In the genomic region with DNA sequence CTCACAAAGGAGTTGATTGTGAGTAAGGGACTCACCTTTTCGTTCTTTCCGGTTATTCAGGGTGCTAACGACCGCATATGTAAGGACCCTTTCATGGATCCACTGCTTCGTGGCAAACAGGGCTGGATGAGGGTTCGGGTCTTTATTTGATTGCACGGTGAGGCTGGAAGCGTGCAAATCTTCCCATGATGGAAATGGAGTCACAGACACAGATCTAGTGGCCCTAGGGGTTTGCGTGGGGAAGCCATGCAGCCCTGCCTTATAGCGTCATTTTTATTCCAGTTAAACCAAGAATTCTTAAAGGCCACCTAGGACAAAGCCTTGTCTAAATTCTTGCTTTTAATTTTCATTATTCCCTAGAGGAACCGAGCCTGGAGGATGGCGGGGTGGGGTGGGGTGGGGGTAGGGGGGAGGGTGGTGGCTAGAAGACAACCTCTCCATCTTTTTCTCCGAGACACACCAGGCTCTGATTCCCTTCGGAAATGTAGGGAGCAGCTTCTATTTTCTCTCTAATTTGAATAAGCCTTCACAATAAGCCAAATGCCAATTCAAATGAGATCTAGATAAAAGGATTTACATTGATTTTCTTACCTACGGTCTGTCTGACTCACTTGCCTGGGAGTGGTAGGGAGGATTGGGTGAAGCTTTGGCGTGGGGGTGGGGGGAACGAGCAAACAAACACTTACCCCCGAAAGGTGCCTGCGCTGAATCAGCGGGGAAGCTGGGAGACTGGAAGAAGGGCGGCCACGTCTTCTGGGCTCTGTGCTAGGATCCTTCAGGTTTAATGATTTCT, we compare ENCODE assay signal across 9 mouse cellular contexts. TPM values are rescaled to one million over a fixed set of nuclear protein-coding genes. Genes with fewer than 3 reads are reported as not detected.
DNase-seq lines count a peak whose midpoint lies in the region; ATAC-seq and TF ChIP-seq lines count a peak whose summit lies in the region.
"Had no signal": no experiment of that assay in that cellular context is flagged by ENCODE, and none has a peak within 500 bp of the region (broad histone marks: within the 10 kb centered on the region; RNA-seq: fewer than 3 reads in every experiment).

No protein-coding gene starts in this region.

- peak overlapping the region; percentile 28 for H3K9ac ChIP-seq in neural tube, embryonic 11.5 days (ENCODE audit: low read length)
- H3K9ac ChIP-seq in intestine, embryonic 15.5 days: no peak overlapping the region
- no peak overlapping the region for H3K9ac ChIP-seq in stomach, embryonic 15.5 days
- H3K9ac ChIP-seq: liver, embryonic 12.5 days had no signal

- no peaks in the 10 kb centered on the region for H3K27me3 ChIP-seq in neural tube, embryonic 11.5 days (ENCODE audit: control insufficient read depth, insufficient read depth, low read length)
- no peaks in the 10 kb centered on the region for H3K27me3 ChIP-seq in intestine, embryonic 15.5 days (replicated peaks)
- H3K27me3 ChIP-seq in stomach, embryonic 15.5 days (replicated peaks): 0 out of 2 replicates have a peak, but pooled peaks cover 5% of the 10 kb centered on the region
- H3K27me3 ChIP-seq in cerebellum, adult 2 months (ENCODE audit: control insufficient read depth, insufficient read depth, low read length): no peaks in the 10 kb centered on the region; the same call in 1 of the 2 replicates

- no peak overlapping the region for H3K27ac ChIP-seq in neural tube, embryonic 11.5 days (ENCODE audit: low read depth, low read length)
- no peak overlapping the region for H3K27ac ChIP-seq in intestine, embryonic 15.5 days
- H3K27ac ChIP-seq in stomach, embryonic 15.5 days: no peak overlapping the region
- H3K27ac ChIP-seq in cerebellum, adult 2 months (ENCODE audit: insufficient read depth, low read length): no peak overlapping the region
- H3K27ac ChIP-seq: liver, embryonic 12.5 days had no signal

- no peak for TF ChIP-seq POLR2A in cerebellum, adult 2 months (IDR thresholded peaks at IDR 0.05; ENCODE audit: borderline replicate concordance, insufficient read depth, low read length)

- no peak for ATAC-seq in neural tube, embryonic 11.5 days (ENCODE audit: insufficient read depth, low FRiP score, low TSS enrichment)
- no peak for ATAC-seq in intestine, embryonic 15.5 days
- no peak for ATAC-seq in stomach, embryonic 15.5 days (ENCODE audit: insufficient read depth, low FRiP score, low read depth)
- ATAC-seq: liver, embryonic 12.5 days had no signal

- H3K9me3 ChIP-seq in neural tube, embryonic 11.5 days (ENCODE audit: control insufficient read depth, low read length): no peaks in the 10 kb centered on the region
- no peaks in the 10 kb centered on the region for H3K9me3 ChIP-seq in intestine, embryonic 15.5 days
- H3K9me3 ChIP-seq in stomach, embryonic 15.5 days: no peaks in the 10 kb centered on the region
- H3K9me3 ChIP-seq: liver, embryonic 12.5 days had no signal

- 23% methylated on average over 22 of the region's 22 CpGs for WGBS in neural tube, embryonic 11.5 days
- 27% methylated on average over 22 of the region's 22 CpGs for WGBS in intestine, embryonic 15.5 days
- WGBS in stomach, embryonic 15.5 days: 27% methylated on average over 22 of the region's 22 CpGs
- WGBS in cerebellum, adult 2 months: 42% methylated on average over 22 of the region's 22 CpGs

- no peaks in the 10 kb centered on the region for H3K4me1 ChIP-seq in neural tube, embryonic 11.5 days (ENCODE audit: control insufficient read depth, insufficient read depth, low read length)
- H3K4me1 ChIP-seq in intestine, embryonic 15.5 days (replicated peaks): no peaks in the 10 kb centered on the region
- H3K4me1 ChIP-seq in stomach, embryonic 15.5 days: 0 out of 2 replicates have a peak, but pooled peaks cover 2% of the 10 kb centered on the region
- H3K4me1 ChIP-seq in cerebellum, adult 2 months (ENCODE audit: control insufficient read depth, insufficient read depth, low read length): no peaks in the 10 kb centered on the region
- H3K4me1 ChIP-seq: liver, embryonic 12.5 days had no signal

- no peak for TF ChIP-seq CTCF in cerebellum, adult 2 months (IDR thresholded peaks at IDR 0.05; ENCODE audit: borderline replicate concordance, insufficient read depth, low read depth, low read length)

- no peaks in the 10 kb centered on the region for H3K36me3 ChIP-seq in neural tube, embryonic 11.5 days (ENCODE audit: control insufficient read depth, insufficient read depth, low read length)
- no peaks in the 10 kb centered on the region for H3K36me3 ChIP-seq in intestine, embryonic 15.5 days
- no peaks in the 10 kb centered on the region for H3K36me3 ChIP-seq in stomach, embryonic 15.5 days
- H3K36me3 ChIP-seq: liver, embryonic 12.5 days had no signal

- H3K4me2 ChIP-seq in neural tube, embryonic 11.5 days (ENCODE audit: low read depth): peak overlapping the region; percentile 28; the same call in 1 of the 2 replicates
- H3K4me2 ChIP-seq in intestine, embryonic 15.5 days (replicated peaks): peak overlapping the region; percentile 42
- peak overlapping the region; percentile 27; the same call in 1 of the 2 replicates for H3K4me2 ChIP-seq in stomach, embryonic 15.5 days
- H3K4me2 ChIP-seq: liver, embryonic 12.5 days had no signal

- 0 out of 2 replicates have a peak overlapping the region, but pooled peaks have one; percentile 8 for H3K4me3 ChIP-seq in neural tube, embryonic 11.5 days (ENCODE audit: low read depth, low read length)
- H3K4me3 ChIP-seq in intestine, embryonic 15.5 days (replicated peaks): no peak overlapping the region
- H3K4me3 ChIP-seq in stomach, embryonic 15.5 days (replicated peaks): no peak overlapping the region
- no peak overlapping the region for H3K4me3 ChIP-seq in cerebellum, adult 2 months (replicated peaks; ENCODE audit: insufficient read depth, low read depth, low read length)
- H3K4me3 ChIP-seq: liver, embryonic 12.5 days had no signal

- DNase-seq in frontal cortex, postnatal 36 days (ENCODE audit: low spot score in 2 of 2): peak; percentile 13 to 24
- DNase-seq in frontal cortex, postnatal 14 days (ENCODE audit: low spot score in 2 of 2): no peak
- peak; percentile 16 for DNase-seq in neural tube, embryonic 11.5 days (ENCODE audit: low spot score)
- no peak for DNase-seq in neural tube, embryonic 10.5 days (ENCODE audit: extremely low spot score, low spot score)
- no peak for DNase-seq in cerebellum, adult 2 months
- no peak for DNase-seq in left cerebral cortex, adult 9 months (ENCODE audit: low spot score in 2 of 2)

RNA-seq across cellular contexts. Expression of a gene that starts 0.7 kb away (rescaled TPM):
- 0.41 and 0.45 TPM in 2 replicates for polyA plus RNA-seq in neural tube, embryonic 11.5 days (2014; fragmentation: Nextera tagmentation; extraction: Ambion mirVana)
- polyA plus RNA-seq in intestine, embryonic 15.5 days (2015; fragmentation: Nextera tagmentation; extraction: Ambion mirVana): 0.21 and 0.33 TPM in 2 replicates
- 0.10 and 0.15 TPM in 2 replicates for polyA plus RNA-seq in stomach, embryonic 15.5 days (2015; fragmentation: Nextera tagmentation; extraction: Ambion mirVana)
- polyA plus RNA-seq in cerebellum, adult 2 months (2012; rRNA removed): 0.20 and 0.36 TPM in 2 replicates
- polyA plus RNA-seq: liver, embryonic 12.5 days had no signal

RNA-seq across cellular contexts. Expression of a gene that starts 37.0 kb away (rescaled TPM):
- polyA plus RNA-seq in neural tube, embryonic 11.5 days (2014; fragmentation: Nextera tagmentation; extraction: Ambion mirVana): 153 and 159 TPM in 2 replicates
- polyA plus RNA-seq in intestine, embryonic 15.5 days (2015; fragmentation: Nextera tagmentation; extraction: Ambion mirVana): 168 and 169 TPM in 2 replicates
- polyA plus RNA-seq in stomach, embryonic 15.5 days (2015; fragmentation: Nextera tagmentation; extraction: Ambion mirVana): 125 and 138 TPM in 2 replicates
- polyA plus RNA-seq in cerebellum, adult 2 months (2012; rRNA removed): 166 and 175 TPM in 2 replicates

RNA-seq across cellular contexts. Expression of a gene that starts 37.0 kb away (rescaled TPM):
- 550 and 557 TPM in 2 replicates for polyA plus RNA-seq in neural tube, embryonic 11.5 days (2014; fragmentation: Nextera tagmentation; extraction: Ambion mirVana)
- polyA plus RNA-seq in intestine, embryonic 15.5 days (2015; fragmentation: Nextera tagmentation; extraction: Ambion mirVana): 545 and 642 TPM in 2 replicates
- polyA plus RNA-seq in stomach, embryonic 15.5 days (2015; fragmentation: Nextera tagmentation; extraction: Ambion mirVana): 572 and 599 TPM in 2 replicates
- polyA plus RNA-seq in cerebellum, adult 2 months (2012; rRNA removed): 279 and 319 TPM in 2 replicates

RNA-seq across cellular contexts. Expression of a gene that starts 59.4 kb away (rescaled TPM):
- polyA plus RNA-seq in neural tube, embryonic 11.5 days (2014; fragmentation: Nextera tagmentation; extraction: Ambion mirVana): 10.8 and 12.2 TPM in 2 replicates
- polyA plus RNA-seq in intestine, embryonic 15.5 days (2015; fragmentation: Nextera tagmentation; extraction: Ambion mirVana): 6.3 and 7.1 TPM in 2 replicates
- 7.2 and 8.4 TPM in 2 replicates for polyA plus RNA-seq in stomach, embryonic 15.5 days (2015; fragmentation: Nextera tagmentation; extraction: Ambion mirVana)
- polyA plus RNA-seq in cerebellum, adult 2 months (2012; rRNA removed): 3.4 and 3.9 TPM in 2 replicates

Comparison
In these comparisons a context has a peak if more than half of its experiments do, and no peak if none do; other contexts are left out.
1. DNase-seq: peak in frontal cortex, postnatal 36 days (2 of 2) and neural tube, embryonic 11.5 days (single experiment); none in frontal cortex, postnatal 14 days (0 of 2), neural tube, embryonic 10.5 days (single experiment), cerebellum, adult 2 months (0 of 2) and left cerebral cortex, adult 9 months (0 of 2).
2. Peak in every context shown above with its lines, with median percentiles within 50 percentile points of each other: H3K4me2 ChIP-seq.